Mouse (Mus musculus) forebrain, embryonic 16.5 days (tissue): ENCODE results near the gene Ggt6. TPM values are rescaled to one million over a fixed set of nuclear protein-coding genes. Genes with fewer than 3 reads are reported as not detected.
A peak's percentile ranks its signal among the peaks of the same experiment; 100 is the strongest.
"Not testable (repeated sequence)": the region's sequence is repeated elsewhere in the genome, so short reads cannot be mapped to it uniquely, and the experiment has no call there.

Experiments
- ATAC-seq: fragments of 200-750 bp; cut with Nextera tagmentation; 2 replicates; pipeline ENCODE4 v1.8.0; 2017; ENCODE audit warnings: mild to moderate bottlenecking, moderate library complexity
- H3K27ac ChIP-seq: fragments of 300-500 bp; sonication (generic); 2 replicates; pipeline ENCODE4 v1.5.1; 2014; ENCODE audit warnings: low read length, control low read depth
- H3K27me3 ChIP-seq: fragments of 300-500 bp; sonication (generic); replicated peaks from 2 replicates; pipeline ENCODE4 v1.6.1; 2014; ENCODE audit warnings: low read length; ENCODE audit not compliant: control insufficient read depth, insufficient read depth
- H3K36me3 ChIP-seq: fragments of 300-500 bp; sonication (generic); 2 replicates; pipeline ENCODE4 v1.6.1; 2014; ENCODE audit not compliant: control insufficient read depth, insufficient read depth
- H3K4me1 ChIP-seq: fragments of 300-500 bp; sonication (generic); replicated peaks from 2 replicates; pipeline ENCODE4 v1.6.1; 2014; ENCODE audit warnings: low read length; ENCODE audit not compliant: control insufficient read depth, insufficient read depth
- H3K4me2 ChIP-seq: fragments of 300-500 bp; sonication (generic); 2 replicates; pipeline ENCODE4 v1.6.1; 2014; ENCODE audit warnings: mild to moderate bottlenecking, low read length, control low read depth
- H3K4me3 ChIP-seq: fragments of 300-500 bp; sonication (generic); replicated peaks from 2 replicates; pipeline ENCODE4 v1.5.1; 2014; ENCODE audit warnings: mild to moderate bottlenecking, low read length, control low read depth
- H3K9ac ChIP-seq: fragments of 300-500 bp; sonication (generic); replicated peaks from 2 replicates; pipeline ENCODE4 v1.6.1; 2014; ENCODE audit warnings: low read depth, low read length, control low read depth
- H3K9me3 ChIP-seq: fragments of 300-500 bp; sonication (generic); 2 replicates; pipeline ENCODE4 v1.6.1; 2016; ENCODE audit warnings: low read length; ENCODE audit not compliant: control insufficient read depth
- WGBS: fragments of 180-500 bp; shearing (Covaris S2); extraction: QIAGEN DNeasy Blood & Tissue Kit; methylation state at CpG from one replicate; pipeline ENCODE4 v1.1.7; 2014; 5-methylcytosine and 5-hydroxymethylcytosine counted together
- polyA plus RNA-seq: library from polyadenylated mRNA; unstranded; fragments of >200 nt; fragmentation: Nextera tagmentation; extraction: Ambion mirVana; gene quantifications from 2 replicates; pipeline ENCODE4 v1.2.1, GENCODE M21; 2015

Gene Ggt6
- polyA plus RNA-seq, 1 experiment from 2014 or later, result not detected

DNA sequence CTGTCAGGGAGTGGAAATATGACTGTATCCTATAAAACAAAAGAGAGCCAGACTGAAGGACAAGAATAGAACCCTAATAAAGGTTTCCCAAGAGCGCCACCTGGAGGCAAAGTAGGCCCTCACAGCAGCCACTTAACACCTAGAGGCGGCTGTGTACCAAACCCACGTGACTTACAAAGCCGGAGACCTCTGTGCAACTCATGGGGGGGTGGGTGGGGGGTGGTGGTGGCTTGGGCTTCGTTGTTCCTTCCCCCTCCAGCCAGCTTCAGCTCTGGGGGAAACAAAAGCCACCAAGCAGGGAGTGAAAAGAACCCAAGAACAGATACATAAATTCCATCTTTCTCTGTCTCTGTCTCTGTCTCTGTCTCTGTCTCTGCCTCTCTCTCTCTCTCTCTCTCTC, 6.6 kb upstream of the Ggt6 start:
- no peaks in the 10 kb centered on the region; the same call in 1 of the 2 replicates for H3K9me3 ChIP-seq
- no peak overlapping the region for H3K9ac ChIP-seq
- no peak overlapping the region for H3K27ac ChIP-seq
- WGBS, result 2% methylated on average over 5 of the region's 5 CpGs
- no peaks in the 10 kb centered on the region for H3K36me3 ChIP-seq
- H3K27me3 ChIP-seq, result no peaks in the 10 kb centered on the region
- H3K4me3 ChIP-seq, result no peak overlapping the region
- ATAC-seq, result no peak; the same call in 1 of the 2 replicates
- H3K4me2 ChIP-seq, result no peak overlapping the region
- H3K4me1 ChIP-seq, result no peaks in the 10 kb centered on the region

- Histone ChIP-seq H3K4me1 (no peaks in the 10 kb centered on the region), H3K4me3 (no peak overlapping the region), H3K4me2 (0 out of 2 replicates have a peak overlapping the region, but pooled peaks have one; percentile 28), H3K36me3 (no peaks in the 10 kb centered on the region), H3K27me3 (no peaks in the 10 kb centered on the region), H3K27ac (no peak overlapping the region), H3K9ac (no peak overlapping the region), H3K9me3 (no peaks in the 10 kb centered on the region; the same call in 1 of the 2 replicates)
- 45% methylated on average over 7 of the region's 7 CpGs for WGBS
- peak; percentile 58 for ATAC-seq
Observed at GRCm38 (mm10) chr11:72429288-72429690, 6.0 kb upstream of the Ggt6 start.

- not testable (repeated sequence) for H3K27ac ChIP-seq, H3K4me3 ChIP-seq, H3K36me3 ChIP-seq, H3K4me2 ChIP-seq, H3K9me3 ChIP-seq, ATAC-seq, H3K27me3 ChIP-seq, H3K9ac ChIP-seq, H3K4me1 ChIP-seq
- 64% methylated on average over 9 of the region's 9 CpGs for WGBS
Observed at GRCm38 (mm10) chr11:72430311-72431068, 4.8 kb upstream of the Ggt6 start.

- no peaks in the 10 kb centered on the region for H3K27me3 ChIP-seq
- WGBS, result 50% methylated on average over 2 of the region's 2 CpGs
- no peak overlapping the region for H3K4me2 ChIP-seq
- H3K4me3 ChIP-seq, result no peak overlapping the region
- no peak for ATAC-seq
- no peaks in the 10 kb centered on the region for H3K36me3 ChIP-seq
- no peak overlapping the region for H3K9ac ChIP-seq
- H3K9me3 ChIP-seq, result no peaks in the 10 kb centered on the region
- no peak overlapping the region for H3K27ac ChIP-seq
- H3K4me1 ChIP-seq, result peaks cover 3% of the 10 kb centered on the region; the same call in 1 of the 2 replicates
Observed at GRCm38 (mm10) chr11:72435694-72436045, 344 bp downstream of the Ggt6 start.

DNA sequence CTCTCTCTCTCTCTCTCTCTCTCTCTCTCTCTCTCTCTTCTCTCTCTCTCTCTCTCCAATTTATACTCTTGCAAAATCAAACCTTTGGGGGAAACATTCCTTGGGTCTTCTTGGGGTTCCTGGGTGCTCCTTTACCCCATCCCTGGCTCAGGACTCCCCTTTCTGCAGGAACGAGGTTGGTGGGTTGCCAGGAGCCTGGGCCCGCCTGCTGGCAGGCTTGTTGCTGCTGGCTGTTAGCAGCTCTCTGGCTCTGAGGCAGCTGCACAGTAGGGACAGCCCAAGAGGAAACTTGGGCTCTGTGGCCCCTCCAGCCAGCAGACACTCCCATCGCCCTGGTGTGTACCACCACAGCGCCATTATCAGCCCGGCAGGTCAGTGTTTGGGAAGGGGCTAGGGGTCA, 945 bp downstream of the Ggt6 start:
- 73% methylated on average over 5 of the region's 5 CpGs for WGBS
- Histone ChIP-seq H3K4me3 (no peak overlapping the region), H3K4me2 (no peak overlapping the region), H3K27me3 (no peaks in the 10 kb centered on the region), H3K27ac (no peak overlapping the region), H3K36me3 (no peaks in the 10 kb centered on the region), H3K4me1 (peaks cover 3% of the 10 kb centered on the region; the same call in 1 of the 2 replicates), H3K9ac (no peak overlapping the region), H3K9me3 (no peaks in the 10 kb centered on the region)
- no peak for ATAC-seq

GRCm38 (mm10) chr11:72436756-72437650, 1.7 kb downstream of the Ggt6 start:
- Histone ChIP-seq H3K4me3 (no peak overlapping the region), H3K27ac (no peak overlapping the region), H3K4me2 (no peak overlapping the region), H3K9ac (no peak overlapping the region), H3K4me1 (peaks cover 7% of the 10 kb centered on the region), H3K36me3 (no peaks in the 10 kb centered on the region), H3K9me3 (no peaks in the 10 kb centered on the region), H3K27me3 (no peaks in the 10 kb centered on the region)
- WGBS, result 72% methylated on average over 16 of the region's 16 CpGs
- ATAC-seq, result no peak

- H3K4me1 ChIP-seq, result peaks cover 16% of the 10 kb centered on the region
- 74% methylated on average over 4 of the region's 4 CpGs for WGBS
- no peak overlapping the region for H3K27ac ChIP-seq
- no peaks in the 10 kb centered on the region for H3K9me3 ChIP-seq
- peaks cover 9% of the 10 kb centered on the region for H3K36me3 ChIP-seq
- H3K4me3 ChIP-seq, result no peak overlapping the region
- H3K27me3 ChIP-seq, result no peaks in the 10 kb centered on the region
- no peak overlapping the region for H3K9ac ChIP-seq
- H3K4me2 ChIP-seq, result no peak overlapping the region
- ATAC-seq, result no peak
Observed at GRCm38 (mm10) chr11:72438411-72438810, 3.1 kb downstream of the Ggt6 start.

DNA sequence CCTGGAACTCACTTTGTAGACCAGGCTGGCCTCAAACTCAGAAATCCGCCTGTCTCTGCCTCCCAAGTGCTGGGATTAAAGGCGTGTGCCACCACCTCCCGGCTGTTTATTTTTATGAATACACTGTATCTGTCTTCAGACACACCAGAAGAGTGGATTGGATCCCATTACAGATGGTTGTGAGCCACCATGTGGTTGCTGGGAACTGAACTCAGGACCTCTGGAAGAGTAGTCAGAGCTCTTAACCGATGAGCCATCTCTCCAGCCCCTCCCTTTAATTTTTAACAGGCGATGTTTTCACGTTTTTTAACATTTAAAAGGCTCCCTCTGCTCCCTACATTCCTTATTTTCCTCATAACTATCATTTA, 5.3 kb downstream of the Ggt6 start:
- Histone ChIP-seq H3K4me2 (peak overlapping the region; percentile 98), H3K4me3 (peak overlapping the region; percentile 86), H3K9ac (peak overlapping the region; percentile 71), H3K27ac (peak overlapping the region; percentile 95), H3K36me3 (peaks cover 29% of the 10 kb centered on the region), H3K4me1 (peaks cover 16% of the 10 kb centered on the region)
- 39% methylated on average over 6 of the region's 6 CpGs for WGBS
- not testable (repeated sequence) for H3K9me3 ChIP-seq, H3K27me3 ChIP-seq
- ATAC-seq, result peak; percentile 40; the same call in 1 of the 2 replicates

DNA sequence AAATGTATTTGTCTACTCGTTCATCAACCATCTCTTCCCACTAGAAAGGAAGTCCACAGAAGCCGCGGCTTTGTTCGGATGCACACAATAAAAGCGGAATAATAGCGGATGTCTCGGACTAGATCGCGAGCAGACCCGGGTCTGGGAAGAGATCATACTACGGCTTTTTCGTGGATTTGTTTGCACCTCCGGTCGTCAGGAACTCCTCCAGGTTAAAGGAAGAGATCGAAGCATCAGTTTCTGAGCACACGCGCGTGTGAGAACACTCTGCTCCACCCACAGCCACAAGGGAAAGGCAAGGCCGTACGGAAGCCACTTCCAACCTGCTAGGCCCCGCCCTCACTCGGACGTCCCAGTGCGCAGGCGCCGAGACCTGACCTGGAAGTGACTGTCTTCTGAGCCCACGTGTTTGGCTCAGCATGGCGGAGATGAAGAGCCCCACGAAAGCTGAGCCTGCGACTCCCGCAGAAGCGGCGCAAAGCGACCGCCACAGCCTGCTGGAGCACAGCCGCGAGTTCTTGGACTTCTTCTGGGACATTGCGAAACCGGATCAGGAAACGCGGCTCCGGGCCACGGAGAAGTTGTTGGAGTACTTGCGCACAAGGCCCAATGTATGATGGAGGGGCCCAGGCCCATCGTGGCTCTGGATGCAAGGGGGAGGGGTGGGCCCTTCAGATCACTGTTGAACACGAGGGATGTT, 5.8 kb downstream of the Ggt6 start, which contains the start of gene Mybbp1a:
Gene Mybbp1a (plus strand): TSS at position 391 of the 700 bp plus-strand sequence.
- Histone ChIP-seq H3K36me3 (peaks cover 34% of the 10 kb centered on the region), H3K9me3 (no peaks in the 10 kb centered on the region), H3K27me3 (no peaks in the 10 kb centered on the region), H3K27ac (peak within 1 kb of the TSS; percentile 95), H3K4me2 (peak within 1 kb of the TSS; percentile 98), H3K4me3 (peak within 1 kb of the TSS; percentile 86), H3K9ac (peak within 1 kb of the TSS; percentile 71), H3K4me1 (peaks cover 16% of the 10 kb centered on the region)
- under 1% methylated on average over 46 of the region's 46 CpGs for WGBS
- ATAC-seq, result peak; percentile 96
